Mouse (Mus musculus) CH12.LX (cell line): Measurements from ENCODE around the gene Pnisr. TPM values are rescaled to one million over a fixed set of nuclear protein-coding genes. Genes with fewer than 3 reads are reported as not detected.

ENCODE experiments used
- DNase-seq: peaks from one replicate; pipeline ENCODE4 v3.0.0-alpha.2; 2013; ENCODE audit errors: extremely low read depth
- H3K27ac ChIP-seq: 2 replicates; pipeline ENCODE4 v1.5.1; 2012; ENCODE audit warnings: low read depth, mild to moderate bottlenecking, control low read depth, moderate library complexity; ENCODE audit not compliant: insufficient read depth
- H3K27me3 ChIP-seq: replicated peaks from 2 replicates; pipeline ENCODE3; 2012; ENCODE audit warnings: inconsistent platforms
- H3K36me3 ChIP-seq, 2 experiments: replicated peaks in 1 of 2; 2 replicates each; pipeline versions ENCODE3 to v1.6.1; 2012; ENCODE audit warnings: inconsistent platforms in 1 of 2, low read length in 1 of 2, mild to moderate bottlenecking in 1 of 2, mixed read lengths in 1 of 2, moderate library complexity in 1 of 2; ENCODE audit not compliant: control insufficient read depth in 1 of 2, insufficient read depth in 1 of 2
- H3K4me1 ChIP-seq, 2 experiments: 2 replicates each; pipeline ENCODE4 v1.6.1; 2012; ENCODE audit warnings: inconsistent platforms in 1 of 2, moderate library complexity in 1 of 2; ENCODE audit not compliant: insufficient read depth in 2 of 2, control insufficient read depth in 1 of 2
- H3K4me2 ChIP-seq: 2 replicates; pipeline ENCODE4 v1.6.1; 2012; ENCODE audit warnings: low read depth, mild to moderate bottlenecking, control low read depth; ENCODE audit not compliant: poor library complexity, insufficient read depth, severe bottlenecking
- H3K4me3 ChIP-seq, 3 experiments: fragments of 150-350 bp in 1 of 3; sonication (generic) in 1 of 3; replicated peaks in 1 of 3; 2 replicates each; pipeline versions ENCODE3 to v1.5.1; 2011 to 2012; ENCODE audit warnings: low read depth in 2 of 3, low read length in 2 of 3, mild to moderate bottlenecking in 2 of 3, moderate library complexity in 2 of 3, control low read depth in 1 of 3, improper control_type of control experiment in 1 of 3, inconsistent platforms in 1 of 3, mixed read lengths in 1 of 3; ENCODE audit not compliant: poor library complexity in 1 of 3
- H3K79me2 ChIP-seq: replicated peaks from 2 replicates; pipeline ENCODE4 v1.6.1; 2012; ENCODE audit warnings: mild to moderate bottlenecking, moderate library complexity; ENCODE audit not compliant: control insufficient read depth, poor library complexity, insufficient read depth, severe bottlenecking; ENCODE audit errors: extremely low read depth
- H3K9ac ChIP-seq: 2 replicates; pipeline ENCODE4 v1.6.1; 2012; ENCODE audit warnings: low read depth, mild to moderate bottlenecking, control low read depth, moderate library complexity; ENCODE audit not compliant: insufficient read depth
- H3K9me3 ChIP-seq: replicated peaks from 2 replicates; pipeline ENCODE3; 2012; ENCODE audit warnings: low read length, inconsistent platforms, mixed read lengths
- CHD2 ChIP-seq: IDR thresholded peaks from 2 replicates; pipeline ENCODE4 v1.6.1; 2011; ENCODE audit warnings: low read length, improper control_type of control experiment
- CTCF ChIP-seq, 2 experiments: IDR thresholded peaks in 1 of 2; conservative IDR thresholded peaks in 1 of 2; 2 replicates each; pipeline ENCODE4 v1.5.1; 2011 to 2012; ENCODE audit warnings: low read depth in 2 of 2, low read length in 2 of 2, improper control_type of control experiment in 1 of 2, inconsistent platforms in 1 of 2, mild to moderate bottlenecking in 1 of 2, moderate library complexity in 1 of 2
- E2F4 ChIP-seq: IDR thresholded peaks from 2 replicates; pipeline ENCODE4 v1.6.1; 2011; ENCODE audit warnings: low read depth, low read length, improper control_type of control experiment; ENCODE audit not compliant: insufficient replicate concordance
- ETS1 ChIP-seq: conservative IDR thresholded peaks from 2 replicates; pipeline ENCODE4 v1.6.1; 2012; ENCODE audit warnings: low read depth, mild to moderate bottlenecking, inconsistent platforms, low read length, improper control_type of control experiment, moderate library complexity
- GABPA ChIP-seq: IDR thresholded peaks from 2 replicates; pipeline ENCODE4 v1.6.1; 2012; ENCODE audit warnings: low read depth, low read length, improper control_type of control experiment, inconsistent platforms; ENCODE audit not compliant: insufficient replicate concordance
- JUN ChIP-seq: IDR thresholded peaks from 2 replicates; pipeline ENCODE4 v1.6.1; 2011; ENCODE audit warnings: low read depth, mild to moderate bottlenecking, low read length, improper control_type of control experiment, moderate library complexity; ENCODE audit not compliant: insufficient read depth
- KAT2A ChIP-seq: IDR thresholded peaks from 2 replicates; pipeline ENCODE4 v1.6.1; 2012; ENCODE audit warnings: low read length, improper control_type of control experiment, inconsistent platforms; ENCODE audit not compliant: insufficient replicate concordance
- MAX ChIP-seq: IDR thresholded peaks from 2 replicates; pipeline ENCODE4 v1.6.1; 2011; ENCODE audit warnings: low read length, improper control_type of control experiment
- MXI1 ChIP-seq: IDR thresholded peaks from 2 replicates; pipeline ENCODE4 v1.6.1; 2011; ENCODE audit warnings: mild to moderate bottlenecking, low read depth, low read length, improper control_type of control experiment
- NRF1 ChIP-seq: IDR thresholded peaks from 2 replicates; pipeline ENCODE4 v1.6.1; 2014; ENCODE audit warnings: low read depth, mild to moderate bottlenecking, inconsistent platforms, low read length, improper control_type of control experiment, moderate library complexity
- PAX5 ChIP-seq: IDR thresholded peaks from 2 replicates; pipeline ENCODE4 v1.6.1; 2012; ENCODE audit warnings: low read length, inconsistent platforms, mixed read lengths
- POLR2A ChIP-seq: IDR thresholded peaks from 2 replicates; pipeline ENCODE4 v1.6.1; 2011; ENCODE audit warnings: low read depth, mild to moderate bottlenecking, improper control_type of control experiment, low read length
- RAD21 ChIP-seq: IDR thresholded peaks from 2 replicates; pipeline ENCODE4 v1.6.1; 2011; ENCODE audit warnings: low read depth, mild to moderate bottlenecking, low read length, improper control_type of control experiment, moderate library complexity
- TBP ChIP-seq: conservative IDR thresholded peaks from 2 replicates; pipeline ENCODE4 v1.6.1; 2011; ENCODE audit warnings: low read depth, low read length, improper control_type of control experiment
- UBTF ChIP-seq: IDR thresholded peaks from 2 replicates; pipeline ENCODE4 v1.6.1; 2012; ENCODE audit warnings: low read depth, mild to moderate bottlenecking, inconsistent platforms, low read length, improper control_type of control experiment, moderate library complexity
- USF2 ChIP-seq: conservative IDR thresholded peaks from 2 replicates; pipeline ENCODE4 v1.6.1; 2011; ENCODE audit warnings: low read depth, low read length, improper control_type of control experiment
- ZMIZ1 ChIP-seq: IDR thresholded peaks from 2 replicates; pipeline ENCODE4 v1.6.1; 2012; ENCODE audit warnings: low read depth, mild to moderate bottlenecking, inconsistent platforms, low read length, improper control_type of control experiment
- dilution Hi-C: fragments of 300-500 bp; cut with MboI; formaldehyde crosslinking; loops from 2 replicates; pipeline ENCODE4 v1.14.3; 2020; ENCODE audit warnings: low sequenced_read_pairs; ENCODE audit not compliant: extremely low pct_unique_long_range_greater_than_20kb, extremely low pct_ligation_motif_present
- in situ Hi-C: fragments of 300-500 bp; cut with MboI; formaldehyde crosslinking; loops from 3 replicates; pipeline ENCODE4 v1.14.3; 2019; ENCODE audit warnings: low sequenced_read_pairs, low pct_ligation_motif_present, low pct_unique_long_range_greater_than_20kb, mixed read lengths
- polyA plus RNA-seq: library from polyadenylated mRNA; unstranded; fragments of >175 nt; gene quantifications from 2 replicates; pipeline ENCODE4 v1.2.1, GENCODE M21; 2012; ENCODE audit warnings: low read depth; ENCODE audit not compliant: insufficient read length
- total RNA-seq, 2 experiments: library from RNA; depleted of rRNA; stranded (reverse); fragments of 300-350 nt in 1 of 2; fragments of >200 nt in 1 of 2; gene quantifications; 2 replicates each; pipeline ENCODE4 v1.2.3; 2012 to 2014

The Pnisr gene
- total and polyA plus RNA-seq, 3 experiments: 32.9 to 95.2 (median 51.3) TPM

GRCm38 (mm10) chr4:21807204-21807603 lies 40.2 kb upstream of the Pnisr start:
- dilution Hi-C loops (no loop called here), in situ Hi-C loops (no loop called here)

GRCm38 (mm10) chr4:21810608-21811007 lies 36.8 kb upstream of the Pnisr start:
- no peak overlapping the region for H3K4me3 ChIP-seq
- no peaks in the 10 kb centered on the region for H3K9me3 ChIP-seq
- no peak overlapping the region for H3K4me2 ChIP-seq
- no peak for DNase-seq
- H3K27ac ChIP-seq: no peak overlapping the region
- dilution Hi-C loops: no loop called here
- TF ChIP-seq KAT2A (no peak), GABPA (no peak), JUN (no peak), CHD2 (no peak), PAX5 (no peak), RAD21 (no peak)
- no peaks in the 10 kb centered on the region for H3K27me3 ChIP-seq
- no peaks in the 10 kb centered on the region for H3K79me2 ChIP-seq
- in situ Hi-C loops: no loop called here
- H3K4me1 ChIP-seq: no peaks in the 10 kb centered on the region
- H3K9ac ChIP-seq: no peak overlapping the region
- peaks cover 32 to 83% of the 10 kb centered on the region in 2 experiments for H3K36me3 ChIP-seq

More at GRCm38 (mm10) chr4:21807204-21807603, 40.2 kb upstream of the Pnisr start:
- Histone ChIP-seq H3K27me3 (no peaks in the 10 kb centered on the region), H3K79me2 (no peaks in the 10 kb centered on the region), H3K4me1 (no peaks in the 10 kb centered on the region), H3K9me3 (no peaks in the 10 kb centered on the region), H3K4me2 (no peak overlapping the region), H3K9ac (no peak overlapping the region), H3K27ac (no peak overlapping the region), H3K4me3 (no peak overlapping the region), H3K36me3 (peaks cover 46 to 84% of the 10 kb centered on the region in 2 experiments)
- no peak for DNase-seq
- TF ChIP-seq MXI1 (no peak), GABPA (no peak), RAD21 (no peak), USF2 (no peak), NRF1 (no peak), UBTF (no peak), TBP (no peak), E2F4 (no peak), ZMIZ1 (no peak), CTCF (conservative IDR thresholded peaks at IDR 0.05 in 1 of 2, IDR thresholded peaks at IDR 0.05 in 1 of 2; ENCODE audit: low read depth in 2 of 2, low read length in 2 of 2) (no peak), MAX (no peak), POLR2A (no peak), ETS1 (no peak)
